Mouse (Mus musculus) hindbrain, postnatal 0 days (tissue): Measurements from ENCODE around the gene Nol6. TPM values are rescaled to one million over a fixed set of nuclear protein-coding genes. Genes with fewer than 3 reads are reported as not detected.

Experiments
- ATAC-seq: fragments of 200-750 bp; cut with Nextera tagmentation; 2 replicates; pipeline ENCODE4 v1.8.0; 2017; ENCODE audit warnings: mild to moderate bottlenecking, moderate TSS enrichment, moderate library complexity
- DNase-seq: peaks from one replicate; pipeline ENCODE4 v3.0.0-alpha.2; 2015; ENCODE audit warnings: low spot score
- H3K27ac ChIP-seq: fragments of 300-500 bp; sonication (generic); 2 replicates; pipeline ENCODE4 v1.5.1; 2014; ENCODE audit warnings: mild to moderate bottlenecking
- H3K27me3 ChIP-seq: fragments of 300-500 bp; sonication (generic); 2 replicates; pipeline ENCODE4 v1.6.1; 2014; ENCODE audit warnings: low read length, mixed read lengths; ENCODE audit not compliant: insufficient read depth
- H3K36me3 ChIP-seq: fragments of 300-500 bp; sonication (generic); 2 replicates; pipeline ENCODE4 v1.6.1; 2014; ENCODE audit warnings: low read length, mixed read lengths; ENCODE audit not compliant: insufficient read depth
- H3K4me1 ChIP-seq: fragments of 300-500 bp; sonication (generic); 2 replicates; pipeline ENCODE4 v1.6.1; 2014; ENCODE audit warnings: antibody characterized with exemption, low read length, mixed read lengths; ENCODE audit not compliant: insufficient read depth
- H3K4me2 ChIP-seq: fragments of 300-500 bp; sonication (generic); 2 replicates; pipeline ENCODE4 v1.6.1; 2014; ENCODE audit warnings: low read depth, mild to moderate bottlenecking, low read length, moderate library complexity, mixed read lengths
- H3K4me3 ChIP-seq: fragments of 300-500 bp; sonication (generic); 2 replicates; pipeline ENCODE4 v1.5.1; 2014; ENCODE audit warnings: low read length
- H3K9ac ChIP-seq: fragments of 300-500 bp; sonication (generic); replicated peaks from 2 replicates; pipeline ENCODE4 v1.6.1; 2014; ENCODE audit warnings: mild to moderate bottlenecking, low read length, moderate library complexity, mixed read lengths
- H3K9me3 ChIP-seq: fragments of 300-500 bp; sonication (generic); 2 replicates; pipeline ENCODE4 v1.6.1; 2016; ENCODE audit warnings: low read length, mixed read lengths
- CTCF ChIP-seq: IDR thresholded peaks from 2 replicates; pipeline ENCODE4 v1.5.1; 2016; ENCODE audit warnings: antibody characterized with exemption, control low read depth, low read depth
- WGBS: fragments of 180-500 bp; shearing (Covaris S2); extraction: QIAGEN DNeasy Blood & Tissue Kit; methylation state at CpG from one replicate; pipeline ENCODE4 v1.1.7; 2014; 5-methylcytosine and 5-hydroxymethylcytosine counted together
- polyA plus RNA-seq: library from polyadenylated mRNA; unstranded; fragments of >200 nt; fragmentation: Nextera tagmentation; extraction: Ambion mirVana; gene quantifications from 2 replicates; pipeline ENCODE4 v1.2.1, GENCODE M21; 2015
- total RNA-seq: library from RNA; depleted of rRNA; stranded (reverse); fragments of >200 nt; gene quantifications from 2 replicates; pipeline ENCODE4 v1.2.3, GENCODE M21; 2014

Nol6 gene
- total and polyA plus RNA-seq, 2 experiments from 2014 or later: 32.4 to 70.2 TPM

DNA sequence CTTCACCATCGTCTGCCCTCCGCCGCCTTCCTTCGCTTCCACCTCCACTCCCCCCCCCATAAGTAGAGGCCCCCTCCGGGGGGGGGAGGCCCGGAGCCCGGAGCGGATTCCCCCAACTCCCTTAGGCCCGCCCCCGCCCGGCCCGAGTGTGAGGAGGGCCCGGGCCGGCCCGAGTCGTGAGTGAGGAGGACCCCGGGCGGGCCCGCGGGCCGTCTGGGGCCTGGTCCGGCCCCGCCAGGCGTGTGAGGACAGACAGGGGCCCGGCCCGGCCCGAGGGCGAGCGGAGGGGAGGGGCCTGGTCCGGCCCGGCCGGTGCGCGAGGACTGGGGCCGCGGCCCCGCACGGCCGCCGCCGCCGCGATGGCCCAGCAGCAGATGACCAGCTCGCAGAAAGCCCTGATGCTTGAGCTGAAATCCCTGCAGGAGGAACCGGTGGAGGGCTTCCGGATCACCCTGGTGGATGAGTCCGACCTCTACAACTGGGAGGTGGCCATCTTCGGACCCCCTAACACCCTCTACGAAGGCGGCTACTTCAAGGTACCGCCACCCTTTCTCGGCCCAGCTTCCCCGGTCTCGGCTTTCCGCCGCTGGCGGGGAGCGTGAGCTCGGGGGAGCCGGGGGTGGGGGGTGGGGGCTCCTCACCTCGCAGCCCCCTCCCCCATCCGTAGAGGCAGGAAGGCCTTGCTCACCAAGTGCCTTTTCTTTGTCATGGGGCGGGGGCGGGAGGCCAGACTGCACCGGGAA is 11.6 kb upstream of the Nol6 start, which contains the start of gene Ube2r2:
Ube2r2 (plus strand) TSS at position 33 of the 743 bp plus-strand sequence.
- Histone ChIP-seq H3K27me3 (no peaks in the 10 kb centered on the region), H3K36me3 (peaks cover 1% of the 10 kb centered on the region; the same call in 1 of the 2 replicates), H3K9ac (peak within 1 kb of the TSS; percentile 99), H3K4me3 (peak within 1 kb of the TSS; percentile 99), H3K4me1 (no peaks in the 10 kb centered on the region), H3K27ac (peak within 1 kb of the TSS; percentile 98), H3K9me3 (no peaks in the 10 kb centered on the region), H3K4me2 (peak within 1 kb of the TSS; percentile 86)
- WGBS: under 1% methylated on average over 42 of the region's 65 CpGs
- DNase-seq (peak; percentile 69), ATAC-seq (peak; percentile 80)
- TF ChIP-seq CTCF: peak; percentile 29; the same call in 1 of the 2 replicates

DNA sequence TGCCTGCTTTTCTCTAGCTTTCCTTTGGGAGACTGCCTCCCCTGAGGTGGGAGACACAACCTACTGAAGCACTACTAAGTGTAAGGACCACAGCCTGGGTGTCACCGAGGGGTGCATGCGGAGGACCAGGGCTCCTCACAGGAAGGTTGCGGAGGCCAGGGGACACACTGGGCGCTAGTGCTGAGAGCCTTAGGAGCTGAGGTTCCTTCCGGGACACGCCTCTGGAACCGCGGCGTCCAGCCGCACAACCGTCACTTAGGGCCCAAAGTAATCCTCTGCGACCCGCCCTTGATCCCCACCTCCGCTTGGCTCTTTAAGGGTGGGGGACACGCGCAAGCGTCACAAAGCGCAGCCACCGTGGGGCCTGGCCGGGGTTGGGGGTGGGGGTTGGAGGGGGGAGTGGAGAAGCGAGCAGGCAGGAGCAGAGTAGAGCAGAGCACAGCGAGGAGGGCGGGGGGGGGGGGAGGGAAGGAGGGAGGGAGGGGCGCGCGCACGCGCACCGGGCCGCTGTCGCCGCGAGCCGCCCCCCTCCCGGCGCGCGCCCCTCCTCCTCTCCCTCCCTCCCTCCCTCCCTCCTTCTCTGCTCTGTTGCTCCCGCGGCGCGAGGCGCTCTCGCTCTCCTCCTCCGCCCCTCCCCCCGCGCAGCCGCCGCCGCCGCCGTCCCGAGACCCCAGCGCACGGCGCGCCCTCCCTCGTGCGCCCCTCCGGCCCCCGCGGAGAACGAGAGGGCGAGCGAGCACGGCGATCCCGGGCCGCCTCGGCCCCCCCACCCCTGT is 10.9 kb upstream of the Nol6 start:
- WGBS: 0% methylated on average over 23 of the region's 70 CpGs
- DNase-seq: peak; percentile 92

DNA sequence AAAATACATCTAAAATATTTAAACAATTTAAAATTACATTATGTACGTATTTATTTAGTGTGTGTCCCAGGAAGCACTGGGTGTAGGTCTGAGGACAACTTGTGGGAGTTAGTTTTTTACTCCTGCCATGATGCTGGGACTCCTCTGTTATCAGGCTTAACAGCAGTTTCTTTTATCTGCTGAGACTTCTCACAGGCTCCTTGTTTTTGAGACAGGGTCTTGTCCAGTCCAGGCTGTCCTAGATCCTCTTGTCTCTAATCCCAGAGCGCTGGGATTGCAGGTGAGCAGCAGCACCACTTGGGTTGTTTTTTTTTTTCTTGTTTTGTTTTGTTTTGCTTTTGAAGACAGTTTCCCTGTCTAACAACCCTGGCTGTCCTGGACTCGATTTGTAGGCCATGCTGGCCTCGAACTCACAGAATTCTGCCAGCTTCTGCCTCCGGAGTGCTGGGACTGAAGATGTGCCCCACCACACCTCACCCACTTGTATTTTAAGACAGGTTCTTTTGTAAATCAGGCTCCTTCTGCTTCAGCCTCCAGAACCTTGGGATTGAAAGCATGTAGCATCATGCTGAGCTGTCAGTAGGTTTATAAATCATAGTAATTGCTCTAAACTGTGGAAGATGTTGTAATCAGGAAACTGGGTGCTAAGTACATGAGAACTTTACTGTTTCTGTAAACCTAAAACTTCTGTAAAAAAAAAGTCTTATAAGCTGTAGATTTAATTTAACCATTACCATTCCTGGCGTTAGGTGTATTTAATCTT is 9.5 kb upstream of the Nol6 start:
- Histone ChIP-seq H3K36me3 (no peaks in the 10 kb centered on the region), H3K27me3 (no peaks in the 10 kb centered on the region), H3K9me3 (no peaks in the 10 kb centered on the region), H3K27ac (no peak overlapping the region), H3K4me3 (no peak overlapping the region), H3K4me2 (no peak overlapping the region), H3K4me1 (no peaks in the 10 kb centered on the region), H3K9ac (no peak overlapping the region)
- ATAC-seq (no peak), DNase-seq (no peak)
- 74% methylated on average over 6 of the region's 6 CpGs for WGBS
- TF ChIP-seq CTCF: no peak

More for the DNA sequence above, 10.9 kb upstream of the Nol6 start:
- H3K4me1 ChIP-seq: no peaks in the 10 kb centered on the region
- ATAC-seq: peak; percentile 95
- H3K9ac ChIP-seq: peak overlapping the region; percentile 99
- H3K9me3 ChIP-seq: no peaks in the 10 kb centered on the region
- H3K4me3 ChIP-seq: peak overlapping the region; percentile 99
- H3K4me2 ChIP-seq: peak overlapping the region; percentile 86
- no peak for TF ChIP-seq CTCF
- H3K36me3 ChIP-seq: no peaks in the 10 kb centered on the region
- peak overlapping the region; percentile 98 for H3K27ac ChIP-seq
- H3K27me3 ChIP-seq: no peaks in the 10 kb centered on the region

DNA sequence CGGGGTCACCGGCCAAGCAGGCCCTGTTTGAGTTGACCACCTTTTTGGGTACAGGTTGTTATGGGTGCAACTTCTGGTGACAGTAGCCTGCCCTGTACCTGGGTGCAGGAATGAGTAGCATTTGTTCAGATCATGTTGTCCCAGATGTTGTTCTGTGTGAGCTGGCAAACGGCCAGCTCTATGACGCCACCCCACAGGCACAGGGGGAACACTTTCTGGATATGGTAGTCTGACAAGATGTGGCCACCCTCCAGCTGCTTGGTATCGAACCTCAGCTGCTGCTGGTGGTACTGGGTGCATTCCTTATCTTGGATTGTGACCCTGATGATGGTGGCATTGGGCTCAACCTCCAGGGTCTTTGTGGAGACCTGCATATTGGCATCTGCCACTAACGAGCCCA is 8.2 kb upstream of the Nol6 start:
- Histone ChIP-seq H3K4me1 (no peaks in the 10 kb centered on the region), H3K36me3 (no peaks in the 10 kb centered on the region), H3K27ac (no peak overlapping the region), H3K9me3 (no peaks in the 10 kb centered on the region), H3K4me3 (no peak overlapping the region), H3K4me2 (no peak overlapping the region), H3K9ac (no peak overlapping the region), H3K27me3 (no peaks in the 10 kb centered on the region)
- no peak for TF ChIP-seq CTCF
- WGBS: 76% methylated on average over 6 of the region's 6 CpGs
- ATAC-seq (no peak), DNase-seq (no peak)

DNA sequence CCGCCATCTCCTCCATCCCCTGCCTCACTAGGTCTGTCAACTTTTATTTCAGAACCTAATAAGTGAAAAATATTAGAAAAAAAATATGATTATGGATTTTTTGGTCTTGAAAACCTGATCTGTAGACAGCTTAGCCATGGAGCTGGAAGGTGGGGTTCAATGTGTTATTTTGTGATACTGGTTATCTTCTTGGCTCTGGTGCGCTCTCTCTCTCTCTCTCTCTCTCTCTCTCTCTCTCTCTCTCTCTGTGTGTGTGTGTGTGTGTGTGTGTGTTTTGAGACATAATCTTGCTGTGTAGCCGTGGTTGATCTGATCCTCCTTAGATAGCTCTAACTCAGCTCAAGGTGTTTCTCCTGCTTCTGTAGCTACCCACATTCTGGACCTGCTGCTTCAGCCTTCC is 5.6 kb upstream of the Nol6 start:
- Histone ChIP-seq H3K9me3 (no peaks in the 10 kb centered on the region), H3K36me3 (no peaks in the 10 kb centered on the region), H3K4me3 (no peak overlapping the region), H3K27ac (no peak overlapping the region), H3K4me2 (no peak overlapping the region), H3K9ac (no peak overlapping the region), H3K4me1 (no peaks in the 10 kb centered on the region), H3K27me3 (no peaks in the 10 kb centered on the region)
- DNase-seq (no peak), ATAC-seq (no peak)
- TF ChIP-seq CTCF: no peak
- 84% methylated on average over 3 of the region's 3 CpGs for WGBS

DNA sequence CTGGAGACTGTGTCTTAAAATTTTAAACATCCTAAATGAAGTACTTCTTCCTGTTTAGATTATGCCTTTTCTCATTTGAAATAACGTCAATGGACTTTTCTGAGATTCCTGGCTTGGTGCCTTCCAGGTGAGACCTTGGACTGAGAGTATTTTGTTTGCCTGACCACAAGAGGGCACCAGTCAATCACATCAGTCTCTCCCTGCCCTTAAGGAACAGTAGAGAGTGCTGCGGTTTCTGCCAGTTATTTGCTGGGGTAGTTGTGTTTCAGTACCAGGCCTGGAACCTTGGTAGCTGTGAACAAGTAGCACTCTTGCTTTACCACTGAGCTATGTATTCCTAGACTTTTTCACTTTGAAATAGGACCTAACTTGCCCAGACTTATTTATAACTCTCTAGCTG is 5.2 kb upstream of the Nol6 start:
- DNase-seq (peak; percentile 64), ATAC-seq (no peak)
- no peaks in the 10 kb centered on the region for H3K4me1 ChIP-seq
- no peak overlapping the region for H3K9ac ChIP-seq
- H3K27me3 ChIP-seq: no peaks in the 10 kb centered on the region
- WGBS: 7% methylated on average over 2 of the region's 2 CpGs
- no peak overlapping the region for H3K27ac ChIP-seq
- TF ChIP-seq CTCF: peak; percentile 77
- H3K36me3 ChIP-seq: no peaks in the 10 kb centered on the region
- no peak overlapping the region for H3K4me2 ChIP-seq
- no peaks in the 10 kb centered on the region for H3K9me3 ChIP-seq
- H3K4me3 ChIP-seq: no peak overlapping the region
